Mouse (Mus musculus): Measurements from ENCODE around the gene Dirc2. TPM values are rescaled to one million over a fixed set of nuclear protein-coding genes. Genes with fewer than 3 reads are reported as not detected.

Dirc2 gene
- total RNA-seq, 2 experiments from 2014 or later, result 27.0 to 30.1 TPM

GRCm38 (mm10) chr16:35681327-35682108 lies 87.6 kb downstream of the Dirc2 start:
- no peak for DNase-seq

GRCm38 (mm10) chr16:35678476-35678875 lies 90.7 kb downstream of the Dirc2 start:
- no peak for DNase-seq

- DNase-seq, result no peak
These were observed 91.5 kb downstream of the Dirc2 start for GRCm38 (mm10) chr16:35677511-35678113.

- DNase-seq, result no peak
These were observed 104.3 kb downstream of the Dirc2 start for GRCm38 (mm10) chr16:35664847-35665246.

GRCm38 (mm10) chr16:35663831-35664414 lies 105.2 kb downstream of the Dirc2 start:
- no peak for DNase-seq

GRCm38 (mm10) chr16:35660222-35660621 lies 108.9 kb downstream of the Dirc2 start:
- DNase-seq, result peak; percentile 48

- DNase-seq, result no peak
These were observed 115.2 kb downstream of the Dirc2 start for GRCm38 (mm10) chr16:35653951-35654350.

- peak; percentile 43 for DNase-seq
These were observed 116.5 kb downstream of the Dirc2 start for GRCm38 (mm10) chr16:35652706-35653105.

- peak; percentile 83 for DNase-seq
These were observed 117.0 kb downstream of the Dirc2 start for GRCm38 (mm10) chr16:35652206-35652605.

GRCm38 (mm10) chr16:35648862-35649261 lies 120.3 kb downstream of the Dirc2 start:
- no peak for DNase-seq

Other genes starting within 250 kb of the Dirc2 start
- gene Sema5b, start 228.2 kb downstream of the Dirc2 start, total RNA-seq (2021), result 1 to 10 TPM; 5.2 to 6.0 TPM
- gene Hspbap1, start 1.0 kb upstream of the Dirc2 start, total RNA-seq (2021), result 1 to 10 TPM; 4.2 to 4.7 TPM
- gene Parp14, start 102.2 kb upstream of the Dirc2 start, total RNA-seq (2021), result 10 to 100 TPM in 1 of 2 experiments, 1 to 10 TPM in 1; 7.2 to 12.1 TPM
- 10 to 100 TPM; 12.5 to 16.4 TPM for gene Parp9, start 169.1 kb upstream of the Dirc2 start, total RNA-seq (2021)
- gene Dtx3l, start 169.8 kb upstream of the Dirc2 start, total RNA-seq (2021), result 10 to 100 TPM in 1 of 2 experiments, 1 to 10 TPM in 1; 8.7 to 10.1 TPM
- gene Kpna1, start 209.4 kb upstream of the Dirc2 start, total RNA-seq (2021), result 10 to 100 TPM; 50.6 to 55.9 TPM